Mouse (Mus musculus) heart, adult 2 months (tissue): ENCODE data around the gene Pigs.

Experiments used
- CTCF ChIP-seq: fragments of 200-600 bp; IDR thresholded peaks from 2 replicates; pipeline ENCODE4 v1.8.1; 2022; ENCODE audit warnings: antibody characterized with exemption, mild to moderate bottlenecking, moderate library complexity
- POLR2A ChIP-seq: fragments of 200-500 bp; IDR thresholded peaks from 2 replicates; pipeline ENCODE4 v1.6.1; 2011; ENCODE audit warnings: mild to moderate bottlenecking, low read depth, low read length, control low read depth; ENCODE audit not compliant: insufficient read depth

- TF ChIP-seq CTCF, result no peak
- no peak for TF ChIP-seq POLR2A
These were observed 17.2 kb upstream of the Pigs start for GRCm38 (mm10) chr11:78310861-78311511.
